Mouse (Mus musculus) small intestine, adult 2 months (tissue): ENCODE measurements around the gene Slc15a3.

ENCODE experiments used
- CTCF ChIP-seq: fragments of 200-500 bp; IDR thresholded peaks from 2 replicates; pipeline ENCODE4 v1.5.1; 2012; ENCODE audit warnings: low read depth, mild to moderate bottlenecking, control low read depth, inconsistent platforms, low read length, moderate library complexity, mixed read lengths; ENCODE audit not compliant: insufficient replicate concordance, insufficient read length; ENCODE audit errors: extremely low read depth
- POLR2A ChIP-seq: fragments of 200-500 bp; IDR thresholded peaks from 2 replicates; pipeline ENCODE4 v1.6.1; 2012; ENCODE audit warnings: low read depth, mild to moderate bottlenecking, control low read depth, inconsistent platforms, low read length, moderate library complexity

- no peak for TF ChIP-seq POLR2A
- no peak for TF ChIP-seq CTCF
These were observed 37.6 kb upstream of the Slc15a3 start for GRCm38 (mm10) chr19:10801906-10802305.
